Mouse (Mus musculus): ENCODE results near the gene Kcnk3. TPM values are rescaled to one million over a fixed set of nuclear protein-coding genes. Genes with fewer than 3 reads are reported as not detected.

The Kcnk3 gene
- polyA plus RNA-seq, 1 experiment from 2014 or later = 28.9 TPM

DNA sequence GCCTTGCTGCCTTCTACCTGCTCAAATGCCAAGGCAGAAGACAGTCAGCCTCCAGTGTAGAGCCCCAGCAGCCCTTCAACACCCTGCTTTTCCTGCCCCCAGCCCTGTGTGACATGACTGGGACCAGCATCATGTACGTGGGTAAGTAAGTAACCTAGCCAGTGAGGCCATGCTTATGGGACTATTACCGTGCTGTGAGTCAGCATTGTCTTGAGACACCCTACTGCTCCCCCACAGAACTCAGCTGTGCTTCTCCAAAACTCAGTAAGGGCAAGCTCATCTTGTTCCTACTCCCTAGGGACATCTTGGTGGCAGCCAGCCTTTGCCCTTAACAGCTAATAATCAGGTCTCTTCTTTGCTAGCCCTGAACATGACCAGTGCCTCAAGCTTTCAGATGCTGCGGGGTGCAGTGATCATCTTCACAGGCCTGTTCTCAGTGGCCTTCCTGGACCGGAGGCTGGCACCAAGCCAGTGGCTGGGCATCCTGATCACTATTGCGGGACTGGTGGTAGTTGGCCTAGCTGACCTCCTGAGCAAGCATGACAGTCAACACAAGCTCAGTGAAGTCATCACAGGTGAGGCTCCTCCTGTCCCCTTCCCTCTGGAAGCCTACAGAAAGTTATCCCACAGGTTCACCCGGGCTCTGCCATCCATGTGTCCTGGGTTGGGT lies 67.7 kb downstream of the Kcnk3 start:
- H3K9ac ChIP-seq = no peak overlapping the region
- WGBS = 92% methylated on average over 6 of the region's 6 CpGs
- peaks cover 62% of the 10 kb centered on the region for H3K36me3 ChIP-seq
- no peaks in the 10 kb centered on the region for H3K27me3 ChIP-seq (replicated peaks)
- ATAC-seq (ENCODE audit: extremely low read depth, insufficient number of reproducible peaks, low FRiP score, low TSS enrichment) = no peak
- H3K4me1 ChIP-seq = peaks cover 20% of the 10 kb centered on the region
- H3K4me2 ChIP-seq = no peak overlapping the region
- no peak overlapping the region for H3K27ac ChIP-seq (replicated peaks)
- H3K9me3 ChIP-seq = no peaks in the 10 kb centered on the region; the same call in 1 of the 2 replicates
- H3K4me3 ChIP-seq = no peak overlapping the region

DNA sequence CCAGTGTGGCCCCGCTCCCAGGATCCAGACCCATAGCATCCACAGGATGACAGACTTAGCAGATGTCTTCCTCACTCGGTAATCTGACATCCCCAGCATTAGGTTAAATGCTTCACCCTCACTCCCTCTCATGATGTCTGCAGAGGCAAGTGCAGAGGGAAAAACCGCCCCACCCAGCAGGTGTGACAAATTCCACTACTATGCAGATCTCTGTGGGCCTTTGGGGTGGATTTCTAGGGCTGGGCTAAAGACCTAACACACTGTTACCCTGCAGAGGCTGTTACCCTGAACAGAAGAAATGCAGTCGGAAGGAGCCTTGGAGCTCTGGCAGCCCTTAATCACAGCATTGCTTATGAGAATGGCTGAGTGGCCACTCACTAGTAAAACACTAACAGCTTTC lies 71.1 kb downstream of the Kcnk3 start:
- H3K9me3 ChIP-seq = no peaks in the 10 kb centered on the region; the same call in 1 of the 2 replicates
- no peak overlapping the region for H3K4me3 ChIP-seq
- 71% methylated on average over 4 of the region's 4 CpGs for WGBS
- no peak overlapping the region for H3K4me2 ChIP-seq
- no peak overlapping the region for H3K27ac ChIP-seq (replicated peaks)
- H3K27me3 ChIP-seq (replicated peaks) = no peaks in the 10 kb centered on the region
- no peak for ATAC-seq (ENCODE audit: extremely low read depth, insufficient number of reproducible peaks, low FRiP score, low TSS enrichment)
- H3K9ac ChIP-seq = no peak overlapping the region
- H3K4me1 ChIP-seq = peaks cover 10% of the 10 kb centered on the region; the same call in 1 of the 2 replicates
- peaks cover 44% of the 10 kb centered on the region for H3K36me3 ChIP-seq

- H3K4me3 ChIP-seq = no peak overlapping the region
- H3K9ac ChIP-seq = no peak overlapping the region
- ATAC-seq (ENCODE audit: extremely low read depth, insufficient number of reproducible peaks, low FRiP score, low TSS enrichment) = no peak
- peaks cover 36% of the 10 kb centered on the region for H3K36me3 ChIP-seq
- no peak overlapping the region for H3K4me2 ChIP-seq
- H3K9me3 ChIP-seq = no peaks in the 10 kb centered on the region; the same call in 1 of the 2 replicates
- 63% methylated on average over 1 of the region's 1 CpGs for WGBS
- H3K27me3 ChIP-seq (replicated peaks) = no peaks in the 10 kb centered on the region
- H3K4me1 ChIP-seq = peaks cover 2% of the 10 kb centered on the region; the same call in 1 of the 2 replicates
- no peak overlapping the region for H3K27ac ChIP-seq (replicated peaks)
Observed at GRCm38 (mm10) chr5:30660278-30660677, 72.3 kb downstream of the Kcnk3 start.

GRCm38 (mm10) chr5:30660813-30661212 lies 72.8 kb downstream of the Kcnk3 start:
- H3K36me3 ChIP-seq = peaks cover 31% of the 10 kb centered on the region
- H3K9me3 ChIP-seq = no peaks in the 10 kb centered on the region; the same call in 1 of the 2 replicates
- 0 out of 2 replicates have a peak, but pooled peaks cover under 1% of the 10 kb centered on the region for H3K4me1 ChIP-seq
- H3K4me2 ChIP-seq = no peak overlapping the region
- no peak overlapping the region for H3K9ac ChIP-seq
- no peak overlapping the region for H3K4me3 ChIP-seq
- H3K27me3 ChIP-seq (replicated peaks) = no peaks in the 10 kb centered on the region
- H3K27ac ChIP-seq (replicated peaks) = no peak overlapping the region
- 93% methylated on average over 5 of the region's 5 CpGs for WGBS
- ATAC-seq (ENCODE audit: extremely low read depth, insufficient number of reproducible peaks, low FRiP score, low TSS enrichment) = no peak

DNA sequence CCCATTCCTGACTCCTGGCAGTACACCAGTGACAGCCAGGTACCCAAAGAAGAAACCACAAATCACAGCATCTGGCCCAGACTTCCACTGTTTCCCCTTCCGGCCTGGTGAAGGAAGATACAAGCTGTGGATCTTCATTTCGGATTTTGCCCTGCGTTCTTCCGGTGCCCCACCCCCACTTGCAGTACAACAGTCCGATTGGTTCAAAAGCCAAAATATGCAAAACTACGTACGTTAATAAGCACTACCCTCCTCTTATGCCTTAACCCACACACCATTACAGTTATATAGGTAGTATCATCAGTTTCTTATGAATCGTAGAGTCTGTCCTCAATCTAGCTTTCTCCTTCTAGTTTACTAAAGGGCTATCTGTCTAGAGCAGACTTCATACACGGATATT lies 77.4 kb downstream of the Kcnk3 start:
- no peaks in the 10 kb centered on the region; the same call in 1 of the 2 replicates for H3K9me3 ChIP-seq
- no peak overlapping the region for H3K9ac ChIP-seq
- ATAC-seq (ENCODE audit: extremely low read depth, insufficient number of reproducible peaks, low FRiP score, low TSS enrichment) = no peak
- H3K27ac ChIP-seq (replicated peaks) = no peak overlapping the region
- H3K4me2 ChIP-seq = no peak overlapping the region
- peaks cover 35% of the 10 kb centered on the region for H3K4me1 ChIP-seq
- H3K36me3 ChIP-seq = peaks cover 19% of the 10 kb centered on the region
- WGBS = 83% methylated on average over 9 of the region's 9 CpGs
- no peaks in the 10 kb centered on the region for H3K27me3 ChIP-seq (replicated peaks)
- no peak overlapping the region for H3K4me3 ChIP-seq

DNA sequence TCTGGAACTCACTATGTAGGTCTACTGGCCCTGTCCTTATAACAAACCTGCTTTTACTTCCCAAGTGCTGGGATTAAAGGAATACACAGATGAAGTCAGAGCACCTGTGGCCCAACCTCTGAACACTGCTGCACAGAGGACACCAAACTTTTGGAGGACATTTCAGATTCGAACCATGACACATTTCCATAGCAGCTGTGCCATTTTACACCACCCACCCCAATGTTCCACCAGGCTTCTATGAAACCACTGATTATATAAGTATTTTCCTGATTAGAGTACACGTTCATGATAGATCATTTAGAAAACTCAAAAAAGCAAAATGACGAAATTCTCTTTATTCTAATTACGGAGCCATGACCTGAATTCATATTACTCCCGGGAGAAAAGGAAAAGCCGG lies 78.0 kb downstream of the Kcnk3 start:
- peak overlapping the region; percentile 74 for H3K4me2 ChIP-seq
- peak overlapping the region; percentile 96 for H3K27ac ChIP-seq (replicated peaks)
- H3K9ac ChIP-seq = peak overlapping the region; percentile 83
- ATAC-seq (ENCODE audit: extremely low read depth, insufficient number of reproducible peaks, low FRiP score, low TSS enrichment) = no peak
- H3K4me1 ChIP-seq = peaks cover 35% of the 10 kb centered on the region
- no peaks in the 10 kb centered on the region for H3K27me3 ChIP-seq (replicated peaks)
- peak overlapping the region; percentile 87 for H3K4me3 ChIP-seq
- 49% methylated on average over 6 of the region's 6 CpGs for WGBS
- H3K9me3 ChIP-seq = no peaks in the 10 kb centered on the region
- H3K36me3 ChIP-seq = peaks cover 25% of the 10 kb centered on the region

- under 1% methylated on average over 40 of the region's 40 CpGs for WGBS
- ATAC-seq (ENCODE audit: extremely low read depth, insufficient number of reproducible peaks, low FRiP score, low TSS enrichment) = peak; percentile 92
- peak within 1 kb of the TSS; percentile 87 for H3K4me3 ChIP-seq
- peaks cover 35% of the 10 kb centered on the region for H3K4me1 ChIP-seq
- no peaks in the 10 kb centered on the region for H3K27me3 ChIP-seq (replicated peaks)
- H3K4me2 ChIP-seq = peak within 1 kb of the TSS; percentile 74
- peak within 1 kb of the TSS; percentile 96 for H3K27ac ChIP-seq (replicated peaks)
- peak within 1 kb of the TSS; percentile 92 for H3K9ac ChIP-seq
- H3K9me3 ChIP-seq = no peaks in the 10 kb centered on the region
- H3K36me3 ChIP-seq = peaks cover 31% of the 10 kb centered on the region
Observed at GRCm38 (mm10) chr5:30666391-30667195, 78.6 kb downstream of the Kcnk3 start, which contains the start of gene Cenpa. TSS of gene Cenpa (plus strand) at chr5:30666777.

DNA sequence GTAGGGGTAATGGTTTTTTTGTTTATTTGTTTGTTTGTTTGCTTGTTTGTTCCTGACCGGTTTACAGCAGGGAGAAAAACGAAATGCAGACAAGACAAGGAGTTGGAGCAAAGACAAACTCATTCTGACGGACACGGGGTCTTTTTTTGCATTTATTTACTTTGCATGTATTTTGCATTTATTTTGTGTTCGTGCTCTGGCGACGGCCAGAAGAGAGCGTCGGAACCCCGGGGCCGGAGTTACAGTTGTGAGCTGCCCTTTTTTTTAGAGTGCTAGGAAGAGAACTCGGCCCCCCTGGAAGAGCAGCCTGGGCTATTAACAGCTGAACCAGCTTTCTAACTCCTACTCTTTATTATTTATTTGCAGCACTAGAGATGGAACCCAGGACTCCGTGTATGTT lies 79.2 kb downstream of the Kcnk3 start:
- Histone ChIP-seq H3K4me2 (peak overlapping the region; percentile 74), H3K27me3 (replicated peaks) (no peaks in the 10 kb centered on the region), H3K4me1 (peaks cover 35% of the 10 kb centered on the region), H3K9me3 (no peaks in the 10 kb centered on the region), H3K9ac (peak overlapping the region; percentile 92), H3K4me3 (peak overlapping the region; percentile 87), H3K36me3 (peaks cover 37% of the 10 kb centered on the region), H3K27ac (replicated peaks) (peak overlapping the region; percentile 96)
- ATAC-seq (ENCODE audit: extremely low read depth, insufficient number of reproducible peaks, low FRiP score, low TSS enrichment) = no peak
- under 1% methylated on average over 13 of the region's 13 CpGs for WGBS

DNA sequence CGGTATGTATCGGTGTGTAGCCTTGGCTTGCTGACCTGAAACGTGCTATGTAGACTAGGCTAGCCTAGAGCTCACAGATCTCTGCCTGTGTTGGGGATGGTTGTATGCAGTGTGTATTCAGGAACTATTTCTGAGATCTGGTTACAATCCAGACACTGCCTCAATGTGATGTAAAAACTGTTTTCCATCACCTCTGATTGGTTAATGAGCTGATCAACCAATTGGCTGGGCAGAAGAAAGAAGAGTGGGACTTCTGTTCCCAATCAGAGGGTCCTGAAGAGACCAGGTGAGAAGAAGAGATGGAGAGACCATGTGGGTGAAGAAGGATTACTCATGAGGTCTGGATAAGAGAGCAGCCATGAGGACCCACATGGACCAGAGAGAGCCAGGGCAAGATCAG lies 79.7 kb downstream of the Kcnk3 start:
- Histone ChIP-seq H3K4me3 (peak overlapping the region; percentile 87), H3K4me2 (peak overlapping the region; percentile 74), H3K27ac (replicated peaks) (no peak overlapping the region), H3K27me3 (replicated peaks) (no peaks in the 10 kb centered on the region), H3K9ac (peak overlapping the region; percentile 92), H3K36me3 (peaks cover 42% of the 10 kb centered on the region), H3K9me3 (no peaks in the 10 kb centered on the region), H3K4me1 (peaks cover 35% of the 10 kb centered on the region)
- 7% methylated on average over 3 of the region's 3 CpGs for WGBS
- ATAC-seq (ENCODE audit: extremely low read depth, insufficient number of reproducible peaks, low FRiP score, low TSS enrichment) = no peak

GRCm38 (mm10) chr5:30668637-30669495 lies 80.9 kb downstream of the Kcnk3 start:
- Histone ChIP-seq H3K36me3 (peaks cover 54% of the 10 kb centered on the region), H3K4me3 (peak overlapping the region; percentile 87), H3K27ac (replicated peaks) (no peak overlapping the region), H3K4me1 (peaks cover 35% of the 10 kb centered on the region), H3K27me3 (replicated peaks) (no peaks in the 10 kb centered on the region), H3K4me2 (peak overlapping the region; percentile 74), H3K9ac (peak overlapping the region; percentile 51; the same call in 1 of the 2 replicates), H3K9me3 (no peaks in the 10 kb centered on the region)
- WGBS = 92% methylated on average over 9 of the region's 9 CpGs
- no peak for ATAC-seq (ENCODE audit: extremely low read depth, insufficient number of reproducible peaks, low FRiP score, low TSS enrichment)

GRCm38 (mm10) chr5:30669496-30669830 lies 81.5 kb downstream of the Kcnk3 start:
- H3K9ac ChIP-seq = peak overlapping the region; percentile 51; the same call in 1 of the 2 replicates
- H3K4me3 ChIP-seq = no peak overlapping the region
- peaks cover 60% of the 10 kb centered on the region for H3K36me3 ChIP-seq
- no peaks in the 10 kb centered on the region for H3K9me3 ChIP-seq
- no peak for ATAC-seq (ENCODE audit: extremely low read depth, insufficient number of reproducible peaks, low FRiP score, low TSS enrichment)
- peak overlapping the region; percentile 74; the same call in 1 of the 2 replicates for H3K4me2 ChIP-seq
- no peaks in the 10 kb centered on the region for H3K27me3 ChIP-seq (replicated peaks)
- no peak overlapping the region for H3K27ac ChIP-seq (replicated peaks)
- 54% methylated on average over 3 of the region's 3 CpGs for WGBS
- peaks cover 35% of the 10 kb centered on the region for H3K4me1 ChIP-seq
